ENCODE assay signal across 8 mouse cellular contexts in genomic region chr5:130267316-130267715, GRCm38 (mm10). TPM values are rescaled to one million over a fixed set of nuclear protein-coding genes. Genes with fewer than 3 reads are reported as not detected.
DNase-seq lines count a peak whose midpoint lies in the region; ATAC-seq and TF ChIP-seq lines count a peak whose summit lies in the region.

No protein-coding gene starts in this region.

- whole genome bisulfite sequencing in kidney, adult 2 months = 82% methylated on average over 1 of the region's 1 CpGs
- WGBS in liver, embryonic 13.5 days (ENCODE audit: insufficient replicate concordance) = 86% methylated on average over 1 of the region's 1 CpGs

- DNase-seq in kidney, adult 2 months = peak; percentile 36
- no peak for DNase-seq in kidney, adult 9 months
- DNase-seq in CH12.LX (ENCODE audit: extremely low read depth) = peak; percentile 34
- peak; percentile 37 for DNase-seq in adrenal gland, postnatal 10 days
- DNase-seq in liver, embryonic 13.5 days = no peak
- no peak for DNase-seq in right cerebral cortex, postnatal 10 days (ENCODE audit: low spot score in 2 of 2)
- no peak for DNase-seq in heart, adult 9 months (ENCODE audit: low spot score in 2 of 2)
- no peak for DNase-seq in c-Kit-positive CD71-positive TER-119-positive erythroid progenitor cells, embryonic 14.5 days (ENCODE audit: low spot score)

- no peak for TF ChIP-seq POLR2A in kidney, adult 2 months (IDR thresholded peaks at IDR 0.05; ENCODE audit: low read depth, low read length)
- TF ChIP-seq POLR2A in CH12.LX (IDR thresholded peaks at IDR 0.05; ENCODE audit: low read depth, low read length) = no peak

- H3K4me1 ChIP-seq in kidney, adult 2 months (ENCODE audit: control insufficient read depth, insufficient read depth, low read length) = peaks cover 4% of the 10 kb centered on the region; the same call in 1 of the 2 replicates
- H3K4me1 ChIP-seq in CH12.LX (ENCODE audit: control insufficient read depth in 1 of 2, insufficient read depth in 2 of 2) = no peaks in the 10 kb centered on the region
- H3K4me1 ChIP-seq in liver, embryonic 13.5 days (replicated peaks) = peaks cover 24% of the 10 kb centered on the region

- H3K4me3 ChIP-seq in kidney, adult 2 months (ENCODE audit: insufficient read depth, low read depth, low read length) = no peak overlapping the region
- no peak overlapping the region for H3K4me3 ChIP-seq in CH12.LX (replicated peaks in 1 of 3; ENCODE audit: low read depth in 2 of 3, low read length in 2 of 3, poor library complexity in 1 of 3)
- no peak overlapping the region for H3K4me3 ChIP-seq in liver, embryonic 13.5 days (replicated peaks)

- TF ChIP-seq EP300 in CH12.LX (IDR thresholded peaks at IDR 0.05; ENCODE audit: low read length) = no peak

- dilution Hi-C loops in CH12.LX (cut with MboI; ENCODE audit: extremely low pct_ligation_motif_present, extremely low pct_unique_long_range_greater_than_20kb, low sequenced_read_pairs) = no loop called here

- no peak overlapping the region for H3K4me2 ChIP-seq in CH12.LX (ENCODE audit: insufficient read depth, low read depth, poor library complexity, severe bottlenecking)
- no peak overlapping the region for H3K4me2 ChIP-seq in liver, embryonic 13.5 days

- H3K27me3 ChIP-seq in kidney, adult 2 months (replicated peaks; ENCODE audit: control insufficient read depth, insufficient read depth, low read length) = no peaks in the 10 kb centered on the region
- H3K27me3 ChIP-seq in CH12.LX (replicated peaks) = no peaks in the 10 kb centered on the region
- no peaks in the 10 kb centered on the region for H3K27me3 ChIP-seq in liver, embryonic 13.5 days

- peak; percentile 61 for TF ChIP-seq CTCF in kidney, adult 2 months (conservative IDR thresholded peaks at IDR 0.05; ENCODE audit: insufficient read depth, insufficient read length, low read depth, low read length)
- TF ChIP-seq CTCF in CH12.LX (conservative IDR thresholded peaks at IDR 0.05 in 1 of 2, IDR thresholded peaks at IDR 0.05 in 1 of 2; ENCODE audit: low read depth in 2 of 2, low read length in 2 of 2) = peak; percentile 56 to 62

- H3K27ac ChIP-seq in kidney, adult 2 months (ENCODE audit: insufficient read depth, low read depth, low read length) = no peak overlapping the region
- H3K27ac ChIP-seq in CH12.LX (ENCODE audit: insufficient read depth, low read depth) = no peak overlapping the region
- H3K27ac ChIP-seq in liver, embryonic 13.5 days = no peak overlapping the region

- in situ Hi-C loops in CH12.LX (cut with MboI; ENCODE audit: low pct_ligation_motif_present, low pct_unique_long_range_greater_than_20kb, low sequenced_read_pairs) = loop anchor here (5.0 kb wide), 1 partner anchor 585 kb away; no protein-coding TSS in a partner anchor

- no peak overlapping the region for H3K9ac ChIP-seq in CH12.LX (ENCODE audit: insufficient read depth, low read depth)
- H3K9ac ChIP-seq in liver, embryonic 13.5 days = no peak overlapping the region

- TF ChIP-seq RAD21 in CH12.LX (IDR thresholded peaks at IDR 0.05; ENCODE audit: low read depth, low read length) = no peak

- H3K36me3 ChIP-seq in kidney, adult 2 months (ENCODE audit: control insufficient read depth, insufficient read depth, low read length) = no peaks in the 10 kb centered on the region; the same call in 1 of the 2 replicates
- peaks cover 71 to 99% of the 10 kb centered on the region in 2 experiments for H3K36me3 ChIP-seq in CH12.LX (replicated peaks in 1 of 2; ENCODE audit: control insufficient read depth in 1 of 2, insufficient read depth in 1 of 2, low read length in 1 of 2)
- peaks cover 84% of the 10 kb centered on the region for H3K36me3 ChIP-seq in liver, embryonic 13.5 days

- peak; percentile 40; the same call in 1 of the 2 replicates for ATAC-seq in liver, embryonic 13.5 days (ENCODE audit: low read depth)

- peaks cover 3% of the 10 kb centered on the region; the same call in 1 of the 2 replicates for H3K79me2 ChIP-seq in CH12.LX (replicated peaks; ENCODE audit: control insufficient read depth, extremely low read depth, insufficient read depth, poor library complexity, severe bottlenecking)

- no peaks in the 10 kb centered on the region for H3K9me3 ChIP-seq in CH12.LX (replicated peaks; ENCODE audit: low read length)
- no peaks in the 10 kb centered on the region for H3K9me3 ChIP-seq in liver, embryonic 13.5 days (replicated peaks)

TF ChIP-seq in CH12.LX, 34 proteins besides CTCF, POLR2A, EP300 and RAD21:
- TF ChIP-seq MAX (IDR thresholded peaks at IDR 0.05; ENCODE audit: low read length) = no peak
- TF ChIP-seq CHD1 (IDR thresholded peaks at IDR 0.05; ENCODE audit: low read depth, low read length) = no peak
- TF ChIP-seq MYC (IDR thresholded peaks at IDR 0.05; ENCODE audit: low read depth, low read length) = no peak
- no peak for TF ChIP-seq MEF2A (IDR thresholded peaks at IDR 0.05; ENCODE audit: borderline replicate concordance, low read depth, low read length)
- no peak for TF ChIP-seq ZMIZ1 (IDR thresholded peaks at IDR 0.05; ENCODE audit: low read depth, low read length)
- no peak for TF ChIP-seq KAT2A (IDR thresholded peaks at IDR 0.05; ENCODE audit: insufficient replicate concordance, low read length)
- TF ChIP-seq ZNF384 (IDR thresholded peaks at IDR 0.05; ENCODE audit: low read depth, low read length) = no peak
- no peak for TF ChIP-seq MAZ (IDR thresholded peaks at IDR 0.05; ENCODE audit: low read depth, low read length)
- no peak for TF ChIP-seq NELFE (IDR thresholded peaks at IDR 0.05; ENCODE audit: low read depth, low read length)
- no peak for TF ChIP-seq SMC3 (IDR thresholded peaks at IDR 0.05; ENCODE audit: low read depth, low read length)
- TF ChIP-seq IRF4 (IDR thresholded peaks at IDR 0.05; ENCODE audit: low read depth, low read length) = no peak
- TF ChIP-seq MXI1 (IDR thresholded peaks at IDR 0.05; ENCODE audit: low read depth, low read length) = no peak
- no peak for TF ChIP-seq CHD2 (IDR thresholded peaks at IDR 0.05; ENCODE audit: low read length)
- TF ChIP-seq E2F4 (IDR thresholded peaks at IDR 0.05; ENCODE audit: insufficient replicate concordance, low read depth, low read length) = no peak

RNA-seq across cellular contexts. Expression of gene Tyw1, which starts 11.9 kb away (rescaled TPM):
- polyA plus RNA-seq in kidney, adult 2 months (2012; rRNA removed) = 12.1 and 12.7 TPM in 2 replicates
- 45.5 and 46.5 TPM in 2 replicates for total RNA-seq in CH12.LX (2012; rRNA removed)
- total RNA-seq in CH12.LX (2014; rRNA removed) = 34.7 and 35.1 TPM in 2 replicates
- polyA plus RNA-seq in CH12.LX (2012; ENCODE audit: insufficient read length, low read depth) = 34.0 and 37.1 TPM in 2 replicates
- total RNA-seq in adrenal gland, postnatal 10 days (2021) = 10 to 100 TPM; 17.8 to 21.4 TPM
- polyA plus RNA-seq in liver, embryonic 13.5 days (2015; fragmentation: Nextera tagmentation; extraction: Ambion mirVana) = 16.0 and 18.0 TPM in 2 replicates

RNA-seq across cellular contexts. Expression of gene Sbds, which starts 12.0 kb away (rescaled TPM):
- 33.7 and 40.7 TPM in 2 replicates for polyA plus RNA-seq in kidney, adult 2 months (2012; rRNA removed)
- total RNA-seq in CH12.LX (2012; rRNA removed) (37.0 and 48.7 TPM in 2 replicates), CH12.LX (2014; rRNA removed) (43.9 and 44.0 TPM in 2 replicates)
- 81.2 and 93.2 TPM in 2 replicates for polyA plus RNA-seq in CH12.LX (2012; ENCODE audit: insufficient read length, low read depth)
- total RNA-seq in adrenal gland, postnatal 10 days (2021) = 10 to 100 TPM; 65.6 to 68.5 TPM
- polyA plus RNA-seq in liver, embryonic 13.5 days (2015; fragmentation: Nextera tagmentation; extraction: Ambion mirVana) = 55.0 and 64.9 TPM in 2 replicates

RNA-seq across cellular contexts. Expression of gene Tmem248, which starts 50.4 kb away (rescaled TPM):
- 29.2 and 30.9 TPM in 2 replicates for polyA plus RNA-seq in kidney, adult 2 months (2012; rRNA removed)
- total RNA-seq in CH12.LX (2012; rRNA removed) (82.9 and 100 TPM in 2 replicates), CH12.LX (2014; rRNA removed) (72.1 and 77.6 TPM in 2 replicates)
- 80.9 and 87.7 TPM in 2 replicates for polyA plus RNA-seq in CH12.LX (2012; ENCODE audit: insufficient read length, low read depth)
- 10 to 100 TPM; 48.6 to 54.3 TPM for total RNA-seq in adrenal gland, postnatal 10 days (2021)
- polyA plus RNA-seq in liver, embryonic 13.5 days (2015; fragmentation: Nextera tagmentation; extraction: Ambion mirVana) = 30.7 and 34.4 TPM in 2 replicates

Comparison
In these comparisons a context has a peak if more than half of its experiments do, and no peak if none do; other contexts are left out.
1. DNase-seq: peak in kidney, adult 2 months (single experiment), CH12.LX (single experiment) and adrenal gland, postnatal 10 days (single experiment); none in kidney, adult 9 months (single experiment), liver, embryonic 13.5 days (single experiment), right cerebral cortex, postnatal 10 days (0 of 2), heart, adult 9 months (0 of 2) and c-Kit-positive CD71-positive TER-119-positive erythroid progenitor cells, embryonic 14.5 days (single experiment).